Mouse (Mus musculus): ENCODE measurements around the gene Cacna1d.

GRCm38 (mm10) chr14:30363487-30364167 lies 127.6 kb downstream of the Cacna1d start:
- TF ChIP-seq CTCF (IDR thresholded peaks at IDR 0.05; ENCODE audit: low read depth): no peak
- TF ChIP-seq EP300 (IDR thresholded peaks at IDR 0.05; ENCODE audit: low read depth): no peak

Measured in heart, postnatal 0 days (tissue).